Mouse (Mus musculus) heart, adult 2 months (tissue): ENCODE data around the gene Tubgcp5.

Experiments
- CTCF ChIP-seq: fragments of 200-600 bp; IDR thresholded peaks from 2 replicates; pipeline ENCODE4 v1.8.1; 2022; ENCODE audit warnings: antibody characterized with exemption, mild to moderate bottlenecking, moderate library complexity
- POLR2A ChIP-seq: fragments of 200-500 bp; IDR thresholded peaks from 2 replicates; pipeline ENCODE4 v1.6.1; 2011; ENCODE audit warnings: mild to moderate bottlenecking, low read depth, low read length, control low read depth; ENCODE audit not compliant: insufficient read depth

DNA sequence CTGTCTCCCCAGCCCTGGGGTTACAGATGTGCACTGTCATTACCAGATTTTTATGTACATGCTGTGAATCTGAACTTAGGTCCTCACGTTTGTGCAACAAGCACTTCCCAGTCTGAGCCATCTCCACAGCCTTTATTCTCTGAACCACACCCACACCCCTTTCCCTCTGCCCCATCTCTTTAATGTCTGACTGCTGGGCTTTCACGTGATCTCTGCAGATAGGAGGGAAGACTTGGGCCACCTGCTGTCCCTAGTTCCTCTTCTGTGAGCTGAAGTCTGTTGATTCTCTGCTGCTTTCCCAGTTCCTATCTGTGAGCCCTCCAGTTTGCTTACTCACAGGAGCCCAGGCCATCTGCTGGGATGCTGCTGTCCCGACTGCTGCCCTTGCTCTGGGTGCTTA, 26.0 kb upstream of the Tubgcp5 start, which contains the start of gene Siglech:
- TF ChIP-seq CTCF (no peak), POLR2A (no peak)
